Mouse (Mus musculus) heart, embryonic 14.5 days (tissue): ENCODE data around the gene Bmp6. TPM values are rescaled to one million over a fixed set of nuclear protein-coding genes. Genes with fewer than 3 reads are reported as not detected.
A peak's percentile ranks its signal among the peaks of the same experiment; 100 is the strongest.

ENCODE experiments used
- ATAC-seq: fragments of 200-750 bp; cut with Nextera tagmentation; 2 replicates; pipeline ENCODE4 v1.8.0; 2017; ENCODE audit warnings: low read depth, moderate TSS enrichment; ENCODE audit not compliant: insufficient number of reproducible peaks, insufficient read depth, low FRiP score
- H3K27ac ChIP-seq, 2 experiments: fragments of 200-500 bp in 1 of 2; fragments of 300-500 bp in 1 of 2; sonication (generic) in 1 of 2; replicated peaks in 1 of 2; 2 replicates each; pipeline ENCODE4 v1.5.1; 2012 to 2014; ENCODE audit warnings: low read depth in 2 of 2, low read length in 2 of 2, control low read depth in 1 of 2, mild to moderate bottlenecking in 1 of 2, mixed read lengths in 1 of 2; ENCODE audit not compliant: control insufficient read depth in 1 of 2, insufficient read depth in 1 of 2
- H3K27me3 ChIP-seq: fragments of 300-500 bp; sonication (generic); 2 replicates; pipeline ENCODE4 v1.6.1; 2014; ENCODE audit warnings: mild to moderate bottlenecking, low read length, control low read depth; ENCODE audit not compliant: control insufficient read depth, insufficient read depth
- H3K36me3 ChIP-seq: fragments of 300-500 bp; sonication (generic); 2 replicates; pipeline ENCODE4 v1.6.1; 2014; ENCODE audit warnings: mild to moderate bottlenecking, control low read depth, low read length, mixed read lengths; ENCODE audit not compliant: control insufficient read depth, insufficient read depth
- H3K4me1 ChIP-seq, 2 experiments: fragments of 200-500 bp in 1 of 2; fragments of 300-500 bp in 1 of 2; sonication (generic) in 1 of 2; 2 replicates each; pipeline ENCODE4 v1.6.1; 2012 to 2014; ENCODE audit warnings: low read length in 2 of 2, control low read depth in 1 of 2, mixed read lengths in 1 of 2; ENCODE audit not compliant: control insufficient read depth in 2 of 2, insufficient read depth in 2 of 2
- H3K4me2 ChIP-seq: fragments of 300-500 bp; sonication (generic); 2 replicates; pipeline ENCODE4 v1.6.1; 2014; ENCODE audit warnings: mild to moderate bottlenecking, low read length
- H3K4me3 ChIP-seq, 2 experiments: fragments of 200-500 bp in 1 of 2; fragments of 300-500 bp in 1 of 2; sonication (generic) in 1 of 2; 2 replicates each; pipeline ENCODE4 v1.5.1; 2012 to 2014; ENCODE audit warnings: low read length in 2 of 2, mild to moderate bottlenecking in 2 of 2, control low read depth in 1 of 2, low read depth in 1 of 2, moderate library complexity in 1 of 2; ENCODE audit not compliant: control insufficient read depth in 1 of 2, insufficient read depth in 1 of 2
- H3K9ac ChIP-seq: fragments of 300-500 bp; sonication (generic); 2 replicates; pipeline ENCODE4 v1.6.1; 2014; ENCODE audit warnings: mild to moderate bottlenecking, low read length
- H3K9me3 ChIP-seq: fragments of 300-500 bp; sonication (generic); 2 replicates; pipeline ENCODE4 v1.6.1; 2016; ENCODE audit warnings: low read length, control low read depth; ENCODE audit not compliant: control insufficient read depth
- WGBS: fragments of 180-500 bp; shearing (Covaris S2); extraction: QIAGEN DNeasy Blood & Tissue Kit; methylation state at CpG from one replicate; pipeline ENCODE4 v1.1.7; 2014; 5-methylcytosine and 5-hydroxymethylcytosine counted together
- polyA plus RNA-seq: library from polyadenylated mRNA; unstranded; fragments of >200 nt; fragmentation: Nextera tagmentation; extraction: Ambion mirVana; gene quantifications from 2 replicates; pipeline ENCODE4 v1.2.1, GENCODE M21; 2014

Gene Bmp6
- polyA plus RNA-seq, 1 experiment from 2014 or later: 5.8 TPM

DNA sequence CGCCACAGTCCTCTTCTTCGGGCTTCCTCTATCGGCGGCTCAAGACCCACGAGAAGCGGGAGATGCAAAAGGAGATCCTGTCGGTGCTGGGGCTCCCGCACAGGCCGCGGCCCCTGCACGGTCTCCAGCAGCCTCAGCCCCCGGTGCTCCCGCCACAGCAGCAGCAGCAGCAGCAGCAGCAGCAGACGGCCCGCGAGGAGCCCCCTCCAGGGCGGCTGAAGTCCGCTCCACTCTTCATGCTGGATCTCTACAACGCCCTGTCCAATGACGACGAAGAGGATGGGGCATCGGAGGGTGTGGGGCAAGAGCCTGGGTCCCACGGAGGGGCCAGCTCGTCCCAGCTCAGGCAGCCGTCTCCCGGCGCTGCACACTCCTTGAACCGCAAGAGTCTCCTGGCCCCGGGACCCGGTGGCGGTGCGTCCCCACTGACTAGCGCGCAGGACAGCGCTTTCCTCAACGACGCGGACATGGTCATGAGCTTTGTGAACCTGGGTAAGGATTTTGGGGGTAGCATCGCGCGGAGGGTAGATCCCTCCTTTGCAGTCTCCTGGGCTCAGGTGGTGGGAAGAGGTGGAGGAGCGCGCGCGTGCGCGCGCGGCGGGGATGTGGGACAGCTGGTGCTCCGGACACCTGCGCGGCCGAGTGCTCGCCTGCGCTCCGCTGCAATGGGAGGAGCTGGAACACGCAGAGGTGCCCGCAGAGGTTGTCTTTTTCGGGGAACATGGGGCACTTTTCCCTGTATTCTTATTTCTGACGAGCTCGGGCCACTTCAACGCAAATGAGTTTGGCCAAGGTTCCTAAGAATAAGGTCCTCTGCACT is 1.4 kb downstream of the Bmp6 start:
- H3K4me1 ChIP-seq: peaks cover 6 to 21% of the 10 kb centered on the region in 2 experiments; a peak in 3 of 4 replicates
- H3K27ac ChIP-seq: no peak overlapping the region
- H3K9ac ChIP-seq: peak overlapping the region; percentile 64
- WGBS: 1% methylated on average over 60 of the region's 63 CpGs
- no peaks in the 10 kb centered on the region for H3K36me3 ChIP-seq
- H3K4me2 ChIP-seq: peak overlapping the region; percentile 85
- peak overlapping the region; percentile 47 to 59 for H3K4me3 ChIP-seq
- no peak for ATAC-seq
- H3K27me3 ChIP-seq: peaks cover 43% of the 10 kb centered on the region
- H3K9me3 ChIP-seq: no peaks in the 10 kb centered on the region

DNA sequence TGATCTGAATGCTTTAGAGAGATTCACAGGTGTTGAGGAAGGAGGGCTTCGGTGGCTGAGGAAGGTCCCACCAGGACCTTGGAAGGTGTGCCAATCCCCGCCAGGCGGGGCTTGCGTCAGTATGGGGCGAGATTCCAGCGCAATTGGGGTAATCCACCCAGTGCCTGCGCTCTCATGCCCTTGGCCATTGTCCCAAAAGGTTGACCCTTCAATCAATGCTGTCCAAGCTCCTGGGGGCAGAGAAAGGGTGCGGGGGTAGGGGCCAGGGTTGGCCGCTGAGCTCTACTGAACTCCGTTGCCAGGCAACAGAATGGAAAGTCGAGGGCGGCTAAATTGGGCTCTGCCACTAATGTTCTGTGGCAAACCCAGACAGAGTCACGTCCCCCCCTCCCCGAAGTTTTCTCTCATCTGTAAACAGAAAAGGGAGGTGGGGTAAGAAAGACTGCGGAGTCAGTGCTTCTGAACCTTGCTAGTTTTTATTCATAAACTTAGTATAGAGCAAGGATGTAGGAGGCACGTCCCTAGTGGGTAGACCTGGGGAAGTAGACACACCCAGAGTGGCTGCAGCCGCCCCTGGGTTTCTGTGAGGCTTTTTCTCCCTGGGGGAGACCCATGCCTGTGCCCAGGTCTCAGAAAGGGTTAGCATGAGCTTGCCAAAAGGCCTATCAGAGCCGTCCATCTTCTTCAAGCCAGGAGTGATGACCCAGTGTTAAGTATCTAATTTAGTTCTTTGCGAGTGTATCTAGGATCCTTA is 2.3 kb downstream of the Bmp6 start:
- peak overlapping the region; percentile 85 for H3K4me2 ChIP-seq
- H3K9ac ChIP-seq: peak overlapping the region; percentile 64; the same call in 1 of the 2 replicates
- H3K27me3 ChIP-seq: peaks cover 43% of the 10 kb centered on the region
- no peaks in the 10 kb centered on the region for H3K36me3 ChIP-seq
- no peak overlapping the region for H3K27ac ChIP-seq
- H3K4me3 ChIP-seq: peak overlapping the region; percentile 47 to 59
- WGBS: 12% methylated on average over 19 of the region's 19 CpGs
- ATAC-seq: no peak
- H3K9me3 ChIP-seq: no peaks in the 10 kb centered on the region
- peaks cover 8 to 26% of the 10 kb centered on the region in 2 experiments; a peak in 3 of 4 replicates for H3K4me1 ChIP-seq

DNA sequence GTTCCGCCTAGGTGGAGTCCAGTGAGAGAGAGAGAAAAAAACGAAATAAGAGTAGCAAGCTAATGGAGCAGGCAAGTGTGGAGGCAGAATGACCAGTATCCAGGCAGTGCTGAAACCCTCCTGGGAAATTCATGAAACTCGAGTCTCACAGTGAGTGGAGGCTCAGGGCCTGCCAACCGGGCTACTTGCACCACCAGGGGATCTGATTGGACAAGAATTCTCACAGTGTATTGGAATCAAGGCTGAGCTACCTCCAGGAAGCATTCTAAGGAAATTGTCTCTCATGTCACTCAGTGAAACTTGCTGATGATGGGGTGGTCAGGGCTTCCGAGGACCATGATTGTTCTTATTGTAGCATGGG is 2.8 kb downstream of the Bmp6 start:
- Histone ChIP-seq H3K27ac (no peak overlapping the region), H3K36me3 (no peaks in the 10 kb centered on the region), H3K4me1 (peaks cover 8 to 27% of the 10 kb centered on the region in 2 experiments; a peak in 3 of 4 replicates), H3K4me2 (peak overlapping the region; percentile 85), H3K27me3 (peaks cover 43% of the 10 kb centered on the region), H3K4me3 (peak overlapping the region; percentile 6 to 47; a peak in 2 of 4 replicates), H3K9me3 (no peaks in the 10 kb centered on the region), H3K9ac (peak overlapping the region; percentile 21; the same call in 1 of the 2 replicates)
- no peak for ATAC-seq
- WGBS: 41% methylated on average over 5 of the region's 5 CpGs

DNA sequence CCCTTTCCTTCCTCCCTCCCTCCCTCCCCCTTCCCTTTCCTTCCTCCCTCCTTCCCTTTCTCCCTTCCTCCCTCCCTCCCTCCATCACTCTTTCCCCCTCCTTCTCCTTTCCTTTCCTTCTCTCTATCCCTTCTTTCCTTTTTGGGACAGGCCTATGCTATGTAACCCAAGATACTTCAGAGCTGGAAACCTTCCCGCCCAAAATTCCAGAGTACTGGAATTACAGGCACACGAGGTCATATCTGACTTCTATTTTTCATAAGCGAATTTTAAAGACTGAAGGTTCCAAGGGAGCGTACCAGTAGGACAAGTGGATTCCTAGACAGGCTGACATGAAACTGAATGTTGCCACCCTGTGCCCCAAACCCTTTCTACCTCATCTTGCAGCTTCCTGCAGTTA is 4.1 kb downstream of the Bmp6 start:
- no peaks in the 10 kb centered on the region for H3K36me3 ChIP-seq
- peaks cover 38% of the 10 kb centered on the region for H3K27me3 ChIP-seq
- H3K9me3 ChIP-seq: no peaks in the 10 kb centered on the region
- ATAC-seq: no peak
- H3K4me2 ChIP-seq: no peak overlapping the region
- no peak overlapping the region for H3K27ac ChIP-seq
- H3K4me3 ChIP-seq: no peak overlapping the region
- H3K4me1 ChIP-seq: peaks cover 12 to 33% of the 10 kb centered on the region in 2 experiments
- no peak overlapping the region for H3K9ac ChIP-seq
- 50% methylated on average over 4 of the region's 4 CpGs for WGBS

DNA sequence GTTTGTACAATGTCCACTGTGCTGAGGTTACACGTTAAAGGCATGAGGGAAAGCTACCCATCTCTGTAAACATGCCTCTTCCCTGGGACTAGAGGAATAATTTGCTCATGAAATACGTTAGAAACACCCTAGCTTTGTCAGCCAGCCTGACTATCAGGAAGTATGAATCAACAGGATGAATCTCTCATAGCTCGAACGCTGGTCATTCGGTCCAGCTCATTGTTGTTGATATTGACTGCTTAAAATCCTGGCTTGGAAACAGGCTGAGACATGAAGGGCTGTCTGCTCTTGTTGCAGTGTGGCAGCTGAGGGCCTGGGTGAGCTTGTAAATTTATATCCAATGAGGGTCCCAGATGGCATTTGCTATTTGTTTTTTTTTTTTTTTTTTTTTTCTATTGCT is 4.9 kb downstream of the Bmp6 start:
- no peak for ATAC-seq
- peaks cover 31% of the 10 kb centered on the region for H3K27me3 ChIP-seq
- H3K4me3 ChIP-seq: no peak overlapping the region
- no peak overlapping the region for H3K27ac ChIP-seq
- H3K4me2 ChIP-seq: no peak overlapping the region
- H3K36me3 ChIP-seq: no peaks in the 10 kb centered on the region
- H3K9me3 ChIP-seq: no peaks in the 10 kb centered on the region
- peaks cover 12 to 33% of the 10 kb centered on the region in 2 experiments for H3K4me1 ChIP-seq
- 47% methylated on average over 5 of the region's 5 CpGs for WGBS
- no peak overlapping the region for H3K9ac ChIP-seq

DNA sequence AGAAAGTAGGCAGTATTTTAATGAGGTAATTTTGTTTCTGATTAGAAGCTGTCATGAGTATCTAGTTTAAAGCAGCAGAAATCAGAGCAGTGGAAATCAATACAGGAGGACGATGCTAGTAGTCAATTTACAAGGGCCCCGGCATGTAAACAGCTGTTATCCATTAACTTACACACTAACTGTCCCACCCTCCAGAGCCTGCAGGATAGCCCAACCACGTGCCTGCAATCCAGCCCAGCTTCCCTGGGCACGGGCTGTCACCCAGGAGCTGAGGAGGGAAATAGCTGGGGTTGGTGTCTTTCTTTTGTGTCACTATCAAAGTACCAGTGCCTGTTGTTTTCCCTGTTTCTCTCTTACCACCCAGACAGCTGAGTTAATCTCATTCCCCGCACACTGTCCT is 7.1 kb downstream of the Bmp6 start:
- Histone ChIP-seq H3K36me3 (no peaks in the 10 kb centered on the region), H3K4me2 (no peak overlapping the region), H3K4me1 (peaks cover 7 to 17% of the 10 kb centered on the region in 2 experiments), H3K9ac (no peak overlapping the region), H3K9me3 (no peaks in the 10 kb centered on the region), H3K4me3 (no peak overlapping the region), H3K27me3 (peaks cover 11% of the 10 kb centered on the region), H3K27ac (no peak overlapping the region)
- 31% methylated on average over 5 of the region's 5 CpGs for WGBS
- ATAC-seq: no peak

DNA sequence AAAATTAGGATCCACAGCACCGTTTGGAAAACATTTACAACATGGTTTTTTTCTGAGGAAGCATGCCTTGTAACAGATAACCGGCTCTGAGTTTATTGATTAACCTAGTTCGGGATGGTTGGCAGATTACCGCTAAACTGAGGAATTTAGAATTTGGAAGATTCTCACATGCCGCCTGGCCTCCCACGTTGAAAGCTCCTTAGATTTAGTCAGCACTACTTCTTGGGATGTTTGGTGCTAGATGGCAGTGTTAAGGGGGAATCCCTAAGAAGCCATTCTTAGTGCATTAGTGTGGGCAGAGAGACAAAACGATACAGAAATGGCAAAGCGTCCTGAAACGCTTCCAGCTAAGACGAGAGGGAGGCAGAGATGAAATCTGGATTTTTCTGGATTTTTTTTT is 8.1 kb downstream of the Bmp6 start:
- Histone ChIP-seq H3K4me3 (no peak overlapping the region), H3K27me3 (peaks cover 1% of the 10 kb centered on the region; the same call in 1 of the 2 replicates), H3K36me3 (no peaks in the 10 kb centered on the region), H3K27ac (no peak overlapping the region), H3K9ac (no peak overlapping the region), H3K4me2 (no peak overlapping the region), H3K9me3 (no peaks in the 10 kb centered on the region), H3K4me1 (peaks cover 6 to 11% of the 10 kb centered on the region in 2 experiments; a peak in 3 of 4 replicates)
- WGBS: 68% methylated on average over 10 of the region's 10 CpGs
- ATAC-seq: no peak
